Mouse (Mus musculus): ENCODE results near the gene Cops3. TPM values are rescaled to one million over a fixed set of nuclear protein-coding genes. Genes with fewer than 3 reads are reported as not detected.
"Not testable (repeated sequence)": the region's sequence is repeated elsewhere in the genome, so short reads cannot be mapped to it uniquely, and the experiment has no call there.

Gene Cops3
- total RNA-seq (2021): 10 to 100 TPM; 72.1 to 76.4 TPM
- long read RNA-seq, transcript Cops3-201 (12 exons, 1,646 nt): major isoform, 93 of 107 reads
- long read RNA-seq, partial matches to known transcripts: 4 of 107 reads
- long read RNA-seq, other reads (novel, unspliced or antisense): 8 of 107 reads

GRCm38 (mm10) chr11:59839459-59840126 lies at the start of gene Cops3:
Gene Cops3, minus strand, starts transcription at chr11:59839838.
- DNase-seq (ENCODE audit: low spot score in 2 of 2): peak; percentile 91 to 94

DNA sequence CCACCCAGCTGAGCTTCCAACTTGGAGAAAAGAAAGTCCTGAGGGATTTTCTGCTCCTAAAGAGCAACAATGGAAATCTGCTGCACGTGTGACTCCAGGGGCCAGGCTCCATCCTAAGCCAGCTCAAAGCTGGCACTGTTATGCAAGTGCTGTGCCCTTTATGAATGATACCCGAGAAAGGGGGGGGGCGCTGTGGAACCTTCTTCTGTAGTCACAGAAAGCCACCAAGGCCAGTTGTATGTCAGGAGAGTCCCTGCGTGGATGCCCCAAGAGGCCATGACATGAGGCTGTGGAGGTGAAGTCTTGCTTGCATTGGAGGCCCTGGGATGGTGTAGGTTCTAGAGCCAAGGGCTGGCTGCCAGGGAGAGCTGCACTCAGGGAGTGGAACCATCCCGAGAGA lies 48.5 kb upstream of the Cops3 start:
- no peak for DNase-seq (ENCODE audit: low spot score in 2 of 2)

- no peak for DNase-seq (ENCODE audit: low spot score in 2 of 2)
These were observed 47.3 kb upstream of the Cops3 start for GRCm38 (mm10) chr11:59886952-59887351.

- DNase-seq (ENCODE audit: low spot score in 2 of 2): no peak
These were observed 45.8 kb upstream of the Cops3 start for GRCm38 (mm10) chr11:59885217-59885986.

- peak; percentile 87 to 90 for DNase-seq (ENCODE audit: low spot score in 2 of 2)
These were observed 40.4 kb upstream of the Cops3 start for GRCm38 (mm10) chr11:59880031-59880430.

DNA sequence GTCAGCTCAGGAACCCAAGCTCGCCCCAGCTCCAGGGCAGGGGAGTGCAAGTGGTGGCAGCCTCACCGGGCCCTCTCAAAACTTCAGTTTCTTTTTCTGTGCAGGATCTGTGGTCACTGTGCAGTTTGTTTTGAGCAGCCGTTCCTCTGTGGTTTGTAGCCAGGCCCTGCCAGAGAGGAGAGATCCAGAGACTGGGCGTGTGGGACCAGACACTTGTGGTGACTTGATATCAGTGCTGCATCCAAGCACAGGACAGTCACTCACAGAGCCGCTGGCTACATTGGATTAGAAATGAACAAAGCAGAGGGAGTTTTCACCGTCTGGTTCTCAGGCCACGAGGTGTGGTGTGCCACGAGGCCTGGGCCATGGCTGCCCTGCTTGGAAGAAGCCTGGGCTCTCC lies 32.5 kb upstream of the Cops3 start:
- no peak for DNase-seq (ENCODE audit: low spot score in 2 of 2)

DNA sequence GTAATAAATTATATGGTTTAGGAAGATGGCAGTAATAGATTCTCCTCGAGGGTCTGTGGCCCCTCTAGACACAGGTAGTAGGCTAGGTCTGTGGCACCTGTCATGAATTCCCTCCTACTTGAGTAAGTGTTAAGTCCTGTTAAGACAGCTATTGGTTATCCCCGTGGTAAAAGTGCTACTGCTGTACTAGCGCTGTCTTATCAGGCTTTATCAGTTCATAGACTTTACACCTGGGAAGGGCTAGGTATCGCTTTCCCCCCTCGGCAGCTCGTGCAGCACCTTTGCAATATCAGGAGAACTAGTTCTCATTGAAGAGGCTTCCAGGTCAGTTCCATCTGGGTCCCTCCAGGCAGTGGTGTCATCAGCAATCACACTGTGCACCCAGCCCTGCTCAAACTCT lies 24.7 kb upstream of the Cops3 start:
- no peak for DNase-seq (ENCODE audit: low spot score in 2 of 2)

DNA sequence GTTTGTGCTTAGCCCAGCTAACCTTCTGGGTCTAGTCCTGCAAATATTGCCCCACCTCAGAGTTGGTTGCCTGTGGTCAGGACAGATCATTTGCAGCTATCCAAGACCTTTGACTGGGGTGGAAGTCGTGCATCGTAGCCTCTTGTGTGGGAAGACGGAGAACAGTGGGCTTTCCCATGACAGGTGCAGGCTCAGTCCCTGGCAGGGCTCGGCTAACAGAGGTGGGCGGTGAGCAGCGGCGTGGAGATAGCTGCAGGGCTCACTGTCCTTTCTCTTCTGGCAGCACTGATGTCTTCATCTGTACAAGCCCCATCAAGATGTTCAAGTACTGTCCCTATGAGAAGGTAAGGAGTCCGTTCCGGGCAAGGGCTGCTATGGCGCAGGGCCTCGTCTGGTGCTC lies 20.8 kb upstream of the Cops3 start:
- no peak for DNase-seq (ENCODE audit: low spot score in 2 of 2)

GRCm38 (mm10) chr11:59852865-59853264 lies 13.2 kb upstream of the Cops3 start:
- DNase-seq (ENCODE audit: low spot score in 2 of 2): no peak

DNA sequence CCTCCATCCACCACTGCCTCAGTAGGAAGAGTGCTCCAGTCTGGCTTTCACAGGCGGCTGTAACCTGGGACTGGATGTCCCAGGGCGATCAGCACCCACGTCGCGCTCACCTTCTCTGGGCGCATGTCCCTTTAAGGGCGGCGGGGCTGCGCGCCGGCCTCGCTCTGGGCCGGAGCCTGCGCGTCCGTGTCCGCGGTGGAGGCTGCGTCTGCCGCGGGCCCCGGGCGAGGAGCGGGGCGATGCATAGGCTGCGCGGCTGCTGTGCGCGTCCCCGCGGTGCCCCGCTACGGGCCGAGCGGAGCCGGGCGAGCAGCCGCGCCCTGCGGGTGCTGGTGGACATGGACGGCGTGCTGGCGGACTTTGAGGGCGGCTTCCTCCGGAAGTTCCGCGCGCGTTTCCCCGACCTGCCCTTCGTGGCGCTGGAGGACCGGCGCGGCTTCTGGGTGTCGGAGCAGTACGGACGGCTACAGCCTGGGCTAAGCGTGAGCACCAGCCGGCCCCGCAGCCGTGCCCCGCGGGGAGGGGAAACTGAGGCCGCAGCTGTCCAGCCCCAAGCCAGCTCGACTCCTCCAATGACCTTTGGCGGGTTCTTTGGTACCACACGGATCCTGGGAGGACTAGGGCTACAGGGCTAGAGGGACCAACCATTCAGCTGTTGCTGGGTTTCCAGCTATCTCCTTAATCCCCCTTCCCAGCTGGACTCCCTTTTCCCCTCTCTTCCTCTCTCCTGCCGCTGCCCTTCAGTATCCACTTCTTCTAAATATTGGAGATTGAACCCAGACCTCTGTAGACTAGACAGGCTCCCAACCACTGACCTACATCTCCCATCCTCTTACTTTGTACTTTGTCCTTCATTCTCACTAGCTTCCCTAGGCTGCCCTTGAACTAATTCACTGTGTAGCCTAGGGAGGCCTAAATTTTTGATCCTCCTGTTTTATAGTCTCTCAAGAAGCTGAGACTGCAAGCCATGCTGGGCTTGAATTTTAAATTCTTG lies 8.6 kb upstream of the Cops3 start:
- DNase-seq (ENCODE audit: low spot score in 2 of 2): peak; percentile 77 to 83

DNA sequence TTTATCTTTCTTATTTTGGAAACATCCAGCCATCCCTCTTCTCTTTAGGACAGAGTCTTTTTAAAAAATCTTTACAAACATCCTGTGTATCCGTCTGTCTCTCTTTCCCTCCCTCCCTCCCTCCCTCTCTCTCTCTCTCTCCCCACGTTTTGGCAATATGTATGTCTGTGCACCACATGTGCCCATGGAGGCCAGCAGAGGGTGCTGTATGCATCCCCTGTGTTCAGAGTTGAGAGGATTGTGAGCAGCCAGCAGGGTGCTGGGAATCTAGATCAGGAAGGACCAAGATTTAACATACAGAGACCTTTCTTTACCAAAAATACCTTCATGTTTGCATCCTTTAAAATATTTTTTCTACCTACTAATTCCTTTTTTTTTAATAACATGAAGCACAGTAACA lies 7.5 kb upstream of the Cops3 start:
- peak; percentile 48 to 54 for DNase-seq (ENCODE audit: low spot score in 2 of 2)

GRCm38 (mm10) chr11:59846311-59846710 lies 6.7 kb upstream of the Cops3 start:
- no peak for DNase-seq (ENCODE audit: low spot score in 2 of 2)

GRCm38 (mm10) chr11:59839008-59839458 lies 605 bp downstream of the Cops3 start, which contains the start of gene Nt5m:
Gene Nt5m, plus strand, starts transcription at chr11:59839447.
- peak; percentile 94 to 96 for DNase-seq (ENCODE audit: low spot score in 2 of 2)

DNA sequence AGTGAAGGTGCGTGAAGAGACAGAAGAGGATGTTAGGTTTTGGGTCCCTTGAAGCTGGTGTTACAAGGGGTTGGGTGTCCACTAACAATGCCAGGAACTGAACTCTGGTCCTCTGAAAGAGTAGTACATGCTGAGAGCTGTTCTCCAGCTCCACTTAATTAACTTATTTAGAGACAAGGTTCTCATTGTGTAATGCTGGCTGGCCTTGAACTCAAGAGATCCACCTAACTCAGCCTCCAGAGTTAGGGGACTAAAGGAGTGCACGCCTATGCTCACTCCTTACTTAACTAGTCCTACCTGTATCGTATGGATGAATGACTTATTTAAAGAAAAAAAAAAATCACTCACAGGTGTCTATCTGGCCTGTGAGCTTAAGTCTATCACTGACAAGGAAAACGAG lies 1.2 kb downstream of the Cops3 start:
- no peak for DNase-seq (ENCODE audit: low spot score in 2 of 2)

- DNase-seq (ENCODE audit: low spot score in 2 of 2): not testable (repeated sequence)
These were observed 1.8 kb downstream of the Cops3 start for GRCm38 (mm10) chr11:59837789-59838188.

DNA sequence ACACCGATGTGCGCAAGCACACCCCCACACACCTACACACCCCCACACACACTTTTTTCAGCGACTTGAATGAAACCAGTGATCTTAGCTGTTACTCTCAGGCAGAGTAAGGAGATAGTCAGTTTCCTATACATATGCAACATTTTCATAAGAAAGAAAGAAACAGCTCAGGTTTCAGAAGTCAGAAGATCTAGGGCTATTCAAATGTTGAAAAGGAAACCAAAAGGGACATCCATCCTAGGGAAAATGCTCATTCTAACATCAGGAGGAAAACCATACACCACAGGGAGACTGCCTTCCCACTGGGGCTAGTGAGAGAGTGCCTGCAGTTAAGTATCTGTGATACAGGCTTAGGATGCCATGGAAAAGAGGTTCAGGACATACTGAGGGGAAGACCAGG lies 18.0 kb downstream of the Cops3 start:
- DNase-seq (ENCODE audit: low spot score in 2 of 2): no peak

DNA sequence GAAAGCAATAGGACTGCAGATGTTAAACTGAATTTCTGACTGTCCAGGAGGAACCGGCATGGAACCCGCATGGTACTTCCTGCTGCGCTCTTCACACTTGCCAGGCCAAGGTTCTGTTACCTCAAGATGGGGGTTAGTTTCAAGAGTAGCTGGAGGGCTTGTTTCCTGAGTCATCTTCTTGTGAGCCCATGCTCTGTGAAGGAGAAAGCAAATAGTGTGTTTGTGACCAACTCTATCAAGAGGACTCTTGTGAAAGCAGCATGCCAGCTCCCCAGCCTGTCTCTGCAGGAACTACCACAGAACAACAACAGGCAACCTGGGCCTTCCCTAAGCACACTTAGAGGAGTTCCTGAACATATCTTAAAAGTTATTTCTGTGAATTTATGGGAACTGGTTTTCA lies 21.7 kb downstream of the Cops3 start:
- DNase-seq (ENCODE audit: low spot score in 2 of 2): no peak

DNA sequence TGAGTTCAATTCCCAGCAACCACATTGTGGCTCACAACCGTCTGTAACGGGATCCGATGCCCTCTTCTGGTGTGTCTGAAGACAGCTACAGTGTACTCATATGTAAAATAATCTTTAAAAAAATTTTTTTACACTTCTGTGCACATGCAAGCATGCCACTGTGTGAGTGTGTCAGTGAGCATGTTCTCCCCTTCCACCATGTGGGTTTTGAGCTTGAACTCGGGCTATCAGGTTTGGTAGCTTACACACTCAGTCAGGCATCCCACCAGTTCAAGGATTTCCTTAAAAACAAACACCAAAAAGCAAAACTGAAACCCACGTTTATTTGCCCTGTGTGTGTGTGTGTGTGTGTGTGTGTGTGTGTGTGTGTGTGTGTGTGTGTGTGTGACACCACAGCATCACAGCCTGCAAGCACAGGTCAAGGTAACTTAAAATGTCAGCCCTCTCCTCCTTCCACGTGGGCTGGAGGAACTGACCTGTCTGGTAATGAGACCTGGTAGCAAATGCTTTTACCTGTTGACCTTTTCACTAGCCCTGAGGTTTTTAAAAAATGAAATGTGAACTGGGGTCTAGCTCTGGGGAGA lies 24.1 kb downstream of the Cops3 start:
- no peak for DNase-seq (ENCODE audit: low spot score in 2 of 2)

DNA sequence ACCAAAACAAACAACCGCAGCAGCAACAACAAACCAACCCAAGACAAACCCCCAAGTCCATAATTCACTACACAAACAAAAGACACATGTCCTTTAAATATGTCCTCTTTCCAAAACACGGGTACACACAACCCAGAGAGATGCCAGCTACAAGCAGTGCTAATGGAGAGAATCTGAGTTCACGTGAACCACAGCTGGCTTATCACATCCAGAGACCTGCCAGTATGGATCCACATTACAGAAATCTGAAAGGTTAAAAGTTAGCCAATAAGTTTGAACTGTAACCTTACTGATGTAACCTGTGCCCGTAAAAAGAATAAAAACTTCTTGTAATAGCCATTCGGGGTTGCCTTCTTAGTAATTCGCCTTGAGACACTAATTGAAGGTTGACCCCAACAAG lies 24.7 kb downstream of the Cops3 start:
- DNase-seq (ENCODE audit: low spot score in 2 of 2): no peak

DNA sequence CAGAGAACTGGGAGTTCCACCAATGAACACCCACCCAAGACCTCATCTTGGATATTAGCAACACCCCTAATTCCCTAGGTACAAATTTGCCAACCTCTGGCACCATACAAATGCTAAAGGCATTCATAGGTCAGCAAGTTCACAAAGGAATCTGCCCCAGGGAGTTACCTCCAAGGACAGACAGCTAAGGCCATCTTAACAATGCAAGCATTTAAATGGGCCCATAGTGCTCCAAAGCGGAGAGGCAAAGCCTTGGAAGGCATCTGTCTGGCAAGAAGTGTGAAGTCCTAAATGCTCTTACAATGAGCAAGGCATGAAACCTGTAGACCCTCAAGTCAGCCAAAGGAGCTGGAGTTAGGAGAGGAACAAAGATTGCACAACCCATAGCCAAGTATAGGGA lies 25.3 kb downstream of the Cops3 start:
- no peak for DNase-seq (ENCODE audit: low spot score in 2 of 2)

DNA sequence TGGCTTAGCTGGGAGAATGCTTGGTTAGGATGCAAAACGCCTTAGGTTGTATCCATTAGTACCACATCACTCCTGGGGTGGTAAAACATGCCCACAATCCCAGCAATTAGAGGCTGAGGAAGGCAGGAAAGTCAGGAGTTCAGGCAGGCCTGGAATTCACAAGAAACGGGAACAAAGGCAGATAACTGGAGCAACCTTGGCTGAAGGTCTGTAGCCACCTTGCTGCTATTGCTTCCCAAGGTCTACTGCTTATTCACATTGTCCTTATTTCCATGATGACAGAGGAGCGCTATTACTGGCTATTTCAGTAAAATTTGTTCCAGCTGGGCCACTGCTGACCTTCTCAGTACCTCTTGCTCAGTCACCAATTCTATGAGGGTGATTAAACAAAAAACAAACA lies 26.4 kb downstream of the Cops3 start:
- no peak for DNase-seq (ENCODE audit: low spot score in 2 of 2)
